ENCODE assay signal across 12 mouse cellular contexts in the genomic region with DNA sequence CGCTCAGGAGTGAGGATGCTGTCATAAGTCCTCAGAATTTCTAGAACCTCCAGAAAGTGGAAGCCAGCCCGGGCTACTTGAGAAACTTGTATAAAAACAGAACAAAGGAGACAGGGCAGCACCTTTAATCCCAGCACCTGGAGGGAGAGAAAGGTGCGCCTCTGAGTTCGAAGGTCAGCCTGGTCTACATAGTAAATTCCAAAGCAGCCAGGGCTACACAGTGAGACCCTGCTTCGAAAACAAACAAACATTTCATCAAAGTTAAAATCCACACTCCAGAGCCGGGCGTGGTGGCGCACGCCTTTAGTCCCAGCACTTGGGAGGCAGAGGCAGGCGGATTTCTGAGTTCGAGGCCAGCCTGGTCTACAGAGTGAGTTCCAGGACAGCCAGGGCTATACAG. TPM values are rescaled to one million over a fixed set of nuclear protein-coding genes. Genes with fewer than 3 reads are reported as not detected.
DNase-seq lines count a peak whose midpoint lies in the region; ATAC-seq and TF ChIP-seq lines count a peak whose summit lies in the region.
"Had no signal": no experiment of that assay in that cellular context is flagged by ENCODE, and none has a peak within 500 bp of the region (broad histone marks: within the 10 kb centered on the region; RNA-seq: fewer than 3 reads in every experiment).

No protein-coding gene starts in this region.

- TF ChIP-seq EP300 in lung, postnatal 0 days (IDR thresholded peaks at IDR 0.05), result no peak

- 96% methylated on average over 11 of the region's 11 CpGs for WGBS in embryonic facial prominence, embryonic 13.5 days
- 93% methylated on average over 11 of the region's 11 CpGs for WGBS in embryonic facial prominence, embryonic 10.5 days
- 96% methylated on average over 11 of the region's 11 CpGs for WGBS in hindbrain, embryonic 13.5 days
- WGBS in hindbrain, embryonic 10.5 days, result 95% methylated on average over 11 of the region's 11 CpGs
- 87% methylated on average over 9 of the region's 11 CpGs for whole genome bisulfite sequencing in lung, postnatal 0 days
- WGBS in stomach, embryonic 16.5 days, result 90% methylated on average over 10 of the region's 11 CpGs

- H3K9me3 ChIP-seq in embryonic facial prominence, embryonic 13.5 days, result no peaks in the 10 kb centered on the region
- H3K9me3 ChIP-seq in embryonic facial prominence, embryonic 10.5 days, result no peaks in the 10 kb centered on the region
- H3K9me3 ChIP-seq in hindbrain, embryonic 13.5 days, result no peaks in the 10 kb centered on the region
- no peaks in the 10 kb centered on the region for H3K9me3 ChIP-seq in hindbrain, embryonic 10.5 days
- H3K9me3 ChIP-seq in lung, postnatal 0 days (ENCODE audit: low read length), result no peaks in the 10 kb centered on the region
- H3K9me3 ChIP-seq in stomach, embryonic 16.5 days (replicated peaks; ENCODE audit: control insufficient read depth, low read length), result no peaks in the 10 kb centered on the region
- H3K9me3 ChIP-seq: liver, embryonic 15.5 days had no signal

- 0 out of 2 replicates have a peak, but pooled peaks cover 8% of the 10 kb centered on the region for H3K36me3 ChIP-seq in embryonic facial prominence, embryonic 13.5 days
- peaks cover 16% of the 10 kb centered on the region for H3K36me3 ChIP-seq in embryonic facial prominence, embryonic 10.5 days (replicated peaks)
- H3K36me3 ChIP-seq in hindbrain, embryonic 13.5 days, result no peaks in the 10 kb centered on the region
- peaks cover 16% of the 10 kb centered on the region for H3K36me3 ChIP-seq in hindbrain, embryonic 10.5 days
- no peaks in the 10 kb centered on the region for H3K36me3 ChIP-seq in lung, postnatal 0 days (ENCODE audit: insufficient read depth, low read length)
- H3K36me3 ChIP-seq in stomach, embryonic 16.5 days (ENCODE audit: control insufficient read depth, insufficient read depth, low read length), result no peaks in the 10 kb centered on the region

- H3K4me3 ChIP-seq in embryonic facial prominence, embryonic 13.5 days, result no peak overlapping the region
- no peak overlapping the region for H3K4me3 ChIP-seq in embryonic facial prominence, embryonic 10.5 days
- no peak overlapping the region for H3K4me3 ChIP-seq in hindbrain, embryonic 13.5 days
- H3K4me3 ChIP-seq in hindbrain, embryonic 10.5 days, result no peak overlapping the region
- no peak overlapping the region for H3K4me3 ChIP-seq in lung, postnatal 0 days (ENCODE audit: low read depth, low read length)
- H3K4me3 ChIP-seq in stomach, embryonic 16.5 days (replicated peaks; ENCODE audit: low read length), result no peak overlapping the region
- H3K4me3 ChIP-seq: liver, embryonic 15.5 days had no signal

- no peak overlapping the region for H3K9ac ChIP-seq in embryonic facial prominence, embryonic 13.5 days
- H3K9ac ChIP-seq in hindbrain, embryonic 13.5 days, result no peak overlapping the region
- H3K9ac ChIP-seq in lung, postnatal 0 days (replicated peaks; ENCODE audit: low read depth), result no peak overlapping the region
- H3K9ac ChIP-seq in stomach, embryonic 16.5 days (ENCODE audit: low read length), result no peak overlapping the region
- H3K9ac ChIP-seq: liver, embryonic 15.5 days had no signal

- H3K4me2 ChIP-seq in embryonic facial prominence, embryonic 13.5 days, result no peak overlapping the region
- H3K4me2 ChIP-seq in hindbrain, embryonic 13.5 days, result no peak overlapping the region
- no peak overlapping the region for H3K4me2 ChIP-seq in lung, postnatal 0 days (replicated peaks; ENCODE audit: low read depth, low read length)
- H3K4me2 ChIP-seq in stomach, embryonic 16.5 days (ENCODE audit: low read depth, low read length), result no peak overlapping the region
- H3K4me2 ChIP-seq: liver, embryonic 15.5 days had no signal

- H3K4me1 ChIP-seq in embryonic facial prominence, embryonic 13.5 days, result peaks cover 41% of the 10 kb centered on the region
- H3K4me1 ChIP-seq in embryonic facial prominence, embryonic 10.5 days, result peaks cover 31% of the 10 kb centered on the region
- peaks cover 47% of the 10 kb centered on the region for H3K4me1 ChIP-seq in hindbrain, embryonic 13.5 days (replicated peaks)
- H3K4me1 ChIP-seq in hindbrain, embryonic 10.5 days (replicated peaks), result peaks cover 19% of the 10 kb centered on the region
- H3K4me1 ChIP-seq in lung, postnatal 0 days (ENCODE audit: insufficient read depth, low read depth, low read length), result peaks cover 17% of the 10 kb centered on the region
- H3K4me1 ChIP-seq in stomach, embryonic 16.5 days (ENCODE audit: control insufficient read depth, insufficient read depth, low read length), result peaks cover 31% of the 10 kb centered on the region

- no peak for ATAC-seq in embryonic facial prominence, embryonic 13.5 days (ENCODE audit: insufficient number of reproducible peaks, insufficient read depth, low FRiP score, low TSS enrichment, low read depth)
- no peak for ATAC-seq in hindbrain, embryonic 13.5 days (ENCODE audit: low FRiP score)
- ATAC-seq in lung, postnatal 0 days, result no peak
- no peak for ATAC-seq in stomach, embryonic 16.5 days (ENCODE audit: insufficient read depth, low FRiP score)
- ATAC-seq: inflammation-experienced regulatory T-cells, adult 6 months had no signal

- H3K27ac ChIP-seq in embryonic facial prominence, embryonic 13.5 days, result peak overlapping the region; percentile 81
- H3K27ac ChIP-seq in embryonic facial prominence, embryonic 10.5 days (replicated peaks), result no peak overlapping the region
- 0 out of 2 replicates have a peak overlapping the region, but pooled peaks have one; percentile 84 for H3K27ac ChIP-seq in hindbrain, embryonic 13.5 days
- H3K27ac ChIP-seq in hindbrain, embryonic 10.5 days, result no peak overlapping the region
- H3K27ac ChIP-seq in lung, postnatal 0 days (ENCODE audit: low read length), result 0 out of 2 replicates have a peak overlapping the region, but pooled peaks have one; percentile 3
- peak overlapping the region; percentile 90 for H3K27ac ChIP-seq in stomach, embryonic 16.5 days (ENCODE audit: low read length)
- H3K27ac ChIP-seq: liver, embryonic 15.5 days had no signal

- no peak for DNase-seq in embryonic facial prominence, embryonic 10.5 days (ENCODE audit: low spot score)
- no peak for DNase-seq in hindbrain, embryonic 10.5 days (ENCODE audit: low spot score)
- DNase-seq in lung, postnatal 0 days (ENCODE audit: low spot score), result no peak
- DNase-seq in lung, postnatal 4 days, result no peak
- no peak for DNase-seq in testis, postnatal 10 days (ENCODE audit: low spot score)
- DNase-seq: thymus, adult 18-20 months had no signal

- TF ChIP-seq CTCF in lung, postnatal 0 days (IDR thresholded peaks at IDR 0.05), result no peak

- H3K27me3 ChIP-seq in embryonic facial prominence, embryonic 13.5 days, result no peaks in the 10 kb centered on the region
- H3K27me3 ChIP-seq in embryonic facial prominence, embryonic 10.5 days (replicated peaks; ENCODE audit: low read depth, poor library complexity, severe bottlenecking), result no peaks in the 10 kb centered on the region
- no peaks in the 10 kb centered on the region for H3K27me3 ChIP-seq in hindbrain, embryonic 13.5 days
- H3K27me3 ChIP-seq in hindbrain, embryonic 10.5 days (ENCODE audit: insufficient read depth, poor library complexity, severe bottlenecking), result no peaks in the 10 kb centered on the region
- no peaks in the 10 kb centered on the region for H3K27me3 ChIP-seq in lung, postnatal 0 days (replicated peaks; ENCODE audit: insufficient read depth, low read length)
- H3K27me3 ChIP-seq in stomach, embryonic 16.5 days (ENCODE audit: control insufficient read depth, insufficient read depth, low read length), result no peaks in the 10 kb centered on the region
- H3K27me3 ChIP-seq: liver, embryonic 15.5 days; Patski had no signal

RNA-seq across cellular contexts. Expression of gene Spen, which starts 32.6 kb away (rescaled TPM):
- polyA plus RNA-seq in embryonic facial prominence, embryonic 13.5 days (2015; fragmentation: Nextera tagmentation; extraction: Ambion mirVana), result 11.6 and 12.7 TPM in 2 replicates
- 9.6 and 12.1 TPM in 2 replicates for polyA plus RNA-seq in embryonic facial prominence, embryonic 10.5 days (2016; fragmentation: Nextera tagmentation; extraction: Ambion mirVana)
- 19.2 and 19.7 TPM in 2 replicates for polyA plus RNA-seq in hindbrain, embryonic 13.5 days (2015; fragmentation: Nextera tagmentation; extraction: Ambion mirVana)
- 12.8 and 14.2 TPM in 2 replicates for polyA plus RNA-seq in hindbrain, embryonic 10.5 days (2016; fragmentation: Nextera tagmentation; extraction: Ambion mirVana)
- polyA plus RNA-seq in lung, postnatal 0 days (2015; fragmentation: Nextera tagmentation; extraction: Ambion mirVana), result 5.7 and 8.8 TPM in 2 replicates
- 6.2 and 7.2 TPM in 2 replicates for polyA plus RNA-seq in stomach, embryonic 16.5 days (2015; fragmentation: Nextera tagmentation; extraction: Ambion mirVana)

Comparison
In these comparisons a context has a peak if more than half of its experiments do, and no peak if none do; other contexts are left out.
1. H3K27ac ChIP-seq: peak in embryonic facial prominence, embryonic 13.5 days (single experiment), hindbrain, embryonic 13.5 days (single experiment), lung, postnatal 0 days (single experiment) and stomach, embryonic 16.5 days (single experiment); none in embryonic facial prominence, embryonic 10.5 days (single experiment) and hindbrain, embryonic 10.5 days (single experiment).